Mouse (Mus musculus): Measurements from ENCODE around the gene Map1a.

GRCm38 (mm10) chr2:121357494-121357893 is 68.1 kb downstream of the Map1a start, which contains the start of gene Ckmt1:
- TF ChIP-seq CTCF (IDR thresholded peaks at IDR 0.05; ENCODE audit: control insufficient read depth, insufficient read depth, insufficient read length) (no peak), MYOD1 (IDR thresholded peaks at IDR 0.05; ENCODE audit: control insufficient read depth, insufficient read length, low read depth) (no peak), USF1 (IDR thresholded peaks at IDR 0.05; ENCODE audit: low read depth) (no peak), MYOG (IDR thresholded peaks at IDR 0.05; ENCODE audit: control insufficient read depth, extremely low read depth, insufficient read length) (no peak), MAX (IDR thresholded peaks at IDR 0.05) (no peak)

All from C2C12 (cell line).